Mouse (Mus musculus): ENCODE results near the gene 4931406P16Rik.
"Not testable (repeated sequence)": the region's sequence is repeated elsewhere in the genome, so short reads cannot be mapped to it uniquely, and the experiment has no call there.

The 4931406P16Rik gene

GRCm38 (mm10) chr7:34206331-34206730, 107.0 kb downstream of the 4931406P16Rik start:
- DNase-seq = no peak

GRCm38 (mm10) chr7:34202147-34202546, 111.2 kb downstream of the 4931406P16Rik start:
- DNase-seq = not testable (repeated sequence)

DNA sequence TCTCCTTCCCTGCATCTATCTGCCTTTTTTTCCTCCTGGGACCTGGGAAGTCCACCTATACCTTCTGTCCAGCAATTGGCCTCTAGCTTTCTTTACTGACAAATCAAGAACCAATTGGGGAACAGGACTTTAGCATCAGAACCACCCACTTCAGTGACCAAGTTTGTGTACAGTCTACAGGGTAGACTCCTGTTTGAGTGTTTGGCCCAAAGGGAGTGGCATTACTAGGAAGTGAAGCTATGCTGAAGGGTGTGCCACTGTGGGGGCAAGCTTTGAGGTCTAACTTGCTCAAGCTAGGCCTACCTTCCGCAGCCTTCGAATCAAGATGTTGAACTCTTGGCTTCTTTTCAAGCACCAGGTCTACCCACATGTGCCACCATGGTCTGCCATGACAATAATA, 112.5 kb downstream of the 4931406P16Rik start:
- no peak for DNase-seq

- DNase-seq = no peak
These were observed 115.0 kb downstream of the 4931406P16Rik start for GRCm38 (mm10) chr7:34198346-34198745.

DNA sequence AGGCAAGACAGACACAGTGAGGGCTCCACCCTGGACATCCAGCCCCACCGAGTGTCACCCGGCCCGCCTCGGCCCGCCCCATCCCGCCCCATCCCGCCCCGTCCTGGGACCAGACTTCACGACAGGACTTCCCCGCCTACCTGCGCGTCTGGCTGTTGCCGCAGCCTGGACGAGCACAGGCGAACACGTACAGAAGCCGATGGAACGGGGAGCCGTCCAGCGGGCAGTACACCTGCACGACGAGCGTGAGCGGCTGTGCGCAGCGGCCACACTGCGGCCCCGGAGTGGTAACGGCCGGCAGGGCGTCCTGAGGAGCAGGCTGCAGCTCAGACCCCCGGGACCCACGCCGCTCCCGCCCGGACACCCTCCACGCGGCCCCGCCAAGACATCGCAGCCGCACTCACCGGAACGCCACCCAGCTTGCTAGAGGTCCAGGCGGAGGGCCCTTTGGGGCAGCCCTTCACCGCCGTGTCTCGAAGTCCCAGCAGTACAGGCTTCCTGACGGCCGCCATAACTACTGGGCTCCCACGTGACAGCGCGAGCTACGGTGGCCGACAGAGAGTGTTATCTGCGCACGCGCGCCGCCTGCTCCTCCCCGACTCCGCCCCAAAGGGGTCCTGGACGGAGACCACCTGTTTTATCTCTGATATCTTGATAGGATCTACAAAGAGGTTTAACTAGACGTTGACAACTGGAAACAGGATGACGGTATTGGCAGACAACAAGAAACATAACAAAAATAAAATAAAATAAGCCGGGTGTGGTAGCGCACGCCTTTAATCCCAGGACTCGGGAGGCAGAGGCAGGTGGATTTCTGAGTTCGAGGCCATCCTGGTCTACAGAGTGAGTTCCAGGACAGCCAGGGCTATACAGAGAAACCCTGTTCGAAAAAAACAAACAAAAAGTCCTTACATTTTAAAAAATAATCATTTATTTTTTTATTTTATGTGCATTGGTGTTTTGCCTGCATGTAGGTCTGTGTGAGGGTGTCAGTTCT, 116.9 kb downstream of the 4931406P16Rik start, which contains the start of gene Pdcd2l:
Pdcd2l (minus strand) TSS at position 530 of the 997 bp plus-strand sequence.
- peak; percentile 92 for DNase-seq

- no peak for DNase-seq
These were observed 117.7 kb downstream of the 4931406P16Rik start for GRCm38 (mm10) chr7:34195632-34196031.

- DNase-seq = no peak
These were observed 120.5 kb downstream of the 4931406P16Rik start for GRCm38 (mm10) chr7:34192825-34193224.

- DNase-seq = no peak
These were observed 123.9 kb downstream of the 4931406P16Rik start for GRCm38 (mm10) chr7:34189376-34189989.

All from cerebellum, adult 9-11 months (tissue).